Mouse (Mus musculus): ENCODE data around the gene Gm17509.

DNA sequence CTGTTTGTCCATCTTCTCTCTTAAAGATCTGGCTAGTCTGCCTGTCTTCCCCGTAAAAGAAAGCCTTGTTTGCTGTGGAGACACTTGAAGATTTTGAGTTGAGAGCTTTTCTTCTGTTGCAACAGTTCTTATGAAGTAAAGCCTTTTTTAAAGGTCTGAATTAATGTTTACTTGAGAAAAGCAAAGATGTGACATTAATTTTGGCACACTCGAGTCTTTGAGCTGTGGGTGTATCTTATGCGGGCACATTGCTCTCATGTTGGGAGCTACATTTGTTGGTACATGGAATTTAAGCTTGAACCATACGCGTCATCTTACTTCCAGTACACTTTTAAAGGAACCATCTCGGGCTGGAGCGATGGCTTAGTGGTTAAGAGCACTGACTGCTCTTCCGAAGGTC, 12.9 kb upstream of the Gm17509 start:
- TF ChIP-seq POLR2A (IDR thresholded peaks at IDR 0.05; ENCODE audit: low read depth, low read length), result no peak
- TF ChIP-seq CTCF (conservative IDR thresholded peaks at IDR 0.05; ENCODE audit: insufficient read depth, insufficient read length, low read depth, low read length), result no peak

All from kidney, adult 2 months (tissue).